Mouse (Mus musculus): Measurements from ENCODE around the gene Emilin1. TPM values are rescaled to one million over a fixed set of nuclear protein-coding genes. Genes with fewer than 3 reads are reported as not detected.

The Emilin1 gene
- total RNA-seq, 2 experiments from 2014 or later: 7.0 to 7.9 TPM

- intact Hi-C loops (cut with DNase I): no loop called here
- no peak for DNase-seq
Observed at GRCm38 (mm10) chr5:30923119-30923518, 9.9 kb downstream of the Emilin1 start.

- intact Hi-C loops (cut with DNase I): no loop called here
- no peak for DNase-seq
Observed at GRCm38 (mm10) chr5:30924614-30925013, 11.4 kb downstream of the Emilin1 start.

- DNase-seq: no peak
- intact Hi-C loops (cut with DNase I): no loop called here
Observed at GRCm38 (mm10) chr5:30925217-30925616, 12.0 kb downstream of the Emilin1 start.

GRCm38 (mm10) chr5:30926073-30926472, 12.9 kb downstream of the Emilin1 start:
- DNase-seq: no peak
- intact Hi-C loops (cut with DNase I): no loop called here

- intact Hi-C loops (cut with DNase I): no loop called here
- DNase-seq: no peak
Observed at GRCm38 (mm10) chr5:30927945-30928529, 14.8 kb downstream of the Emilin1 start.

- DNase-seq: peak; percentile 77
Observed at GRCm38 (mm10) chr5:30930121-30930520, 16.9 kb downstream of the Emilin1 start.

GRCm38 (mm10) chr5:30930846-30931245, 17.6 kb downstream of the Emilin1 start:
- no peak for DNase-seq

More at GRCm38 (mm10) chr5:30930121-30930520, 16.9 kb downstream of the Emilin1 start:
- intact Hi-C loops (cut with DNase I): loop anchor here (5.0 kb wide), 1 partner anchor 72 kb away; no protein-coding TSS in a partner anchor

GRCm38 (mm10) chr5:30931378-30931777, 18.2 kb downstream of the Emilin1 start:
- intact Hi-C loops (cut with DNase I): loop anchor here (5.0 kb wide), 1 partner anchor 71 kb away; no protein-coding TSS in a partner anchor
- no peak for DNase-seq

More at GRCm38 (mm10) chr5:30930846-30931245, 17.6 kb downstream of the Emilin1 start:
- intact Hi-C loops (cut with DNase I): loop anchor here (5.0 kb wide), 1 partner anchor 71 kb away; no protein-coding TSS in a partner anchor

GRCm38 (mm10) chr5:30933705-30934104, 20.5 kb downstream of the Emilin1 start:
- intact Hi-C loops (cut with DNase I): loop anchor here (5.0 kb wide), 1 partner anchor 69 kb away; no protein-coding TSS in a partner anchor
- DNase-seq: no peak

GRCm38 (mm10) chr5:30934725-30935461, 21.7 kb downstream of the Emilin1 start:
- DNase-seq: no peak

GRCm38 (mm10) chr5:30943004-30943403, 29.8 kb downstream of the Emilin1 start:
- DNase-seq: no peak
- intact Hi-C loops (cut with DNase I): no loop called here

More at GRCm38 (mm10) chr5:30934725-30935461, 21.7 kb downstream of the Emilin1 start:
- intact Hi-C loops (cut with DNase I): loop anchor here (5.0 kb wide), 1 partner anchor 67 kb away; no protein-coding TSS in a partner anchor

GRCm38 (mm10) chr5:30944344-30944743, 31.1 kb downstream of the Emilin1 start:
- no peak for DNase-seq
- intact Hi-C loops (cut with DNase I): no loop called here

GRCm38 (mm10) chr5:30944956-30945781, 32.0 kb downstream of the Emilin1 start, which contains the start of gene Cgref1:
TSS of gene Cgref1 (minus strand) at chr5:30945591.
- peak; percentile 72 for DNase-seq
- intact Hi-C loops (cut with DNase I): no loop called here

GRCm38 (mm10) chr5:30948620-30949019, 35.4 kb downstream of the Emilin1 start:
- DNase-seq: no peak

GRCm38 (mm10) chr5:30949654-30950326, 36.6 kb downstream of the Emilin1 start:
- intact Hi-C loops (cut with DNase I): no loop called here
- DNase-seq: peak; percentile 95

More at GRCm38 (mm10) chr5:30948620-30949019, 35.4 kb downstream of the Emilin1 start:
- intact Hi-C loops (cut with DNase I): no loop called here

GRCm38 (mm10) chr5:30950451-30950850, 37.2 kb downstream of the Emilin1 start:
- intact Hi-C loops (cut with DNase I): no loop called here
- peak; percentile 34 for DNase-seq

GRCm38 (mm10) chr5:30950922-30951321, 37.7 kb downstream of the Emilin1 start:
- intact Hi-C loops (cut with DNase I): no loop called here
- DNase-seq: no peak

- no peak for DNase-seq
- intact Hi-C loops (cut with DNase I): no loop called here
Observed at GRCm38 (mm10) chr5:30951706-30952105, 38.5 kb downstream of the Emilin1 start.

GRCm38 (mm10) chr5:30952551-30952950, 39.3 kb downstream of the Emilin1 start:
- intact Hi-C loops (cut with DNase I): no loop called here
- no peak for DNase-seq

- DNase-seq: no peak
- intact Hi-C loops (cut with DNase I): no loop called here
Observed at GRCm38 (mm10) chr5:30954065-30954464, 40.9 kb downstream of the Emilin1 start.

All from left cerebral cortex, postnatal 4 days (tissue).